Mouse (Mus musculus) kidney, postnatal 0 days (tissue): ENCODE results near the gene Psma3. TPM values are rescaled to one million over a fixed set of nuclear protein-coding genes. Genes with fewer than 3 reads are reported as not detected.

Experiments
- ATAC-seq: fragments of 200-750 bp; cut with Nextera tagmentation; replicated peaks from 2 replicates; pipeline ENCODE4 v1.8.0; 2017; ENCODE audit warnings: low read depth, moderate number of reproducible peaks, moderate TSS enrichment, moderate library complexity; ENCODE audit not compliant: low FRiP score
- DNase-seq: peaks from one replicate; pipeline ENCODE4 v3.0.0-alpha.2; 2016; ENCODE audit warnings: low spot score
- H3K27ac ChIP-seq: fragments of 300-500 bp; sonication (generic); 2 replicates; pipeline ENCODE4 v1.5.1; 2014; ENCODE audit warnings: mild to moderate bottlenecking
- H3K27me3 ChIP-seq: fragments of 300-500 bp; sonication (generic); 2 replicates; pipeline ENCODE4 v1.6.1; 2014; ENCODE audit warnings: low read length, mixed read lengths; ENCODE audit not compliant: insufficient read depth
- H3K36me3 ChIP-seq: fragments of 300-500 bp; sonication (generic); 2 replicates; pipeline ENCODE4 v1.6.1; 2014; ENCODE audit warnings: low read length, mixed read lengths; ENCODE audit not compliant: insufficient read depth
- H3K4me1 ChIP-seq: fragments of 300-500 bp; sonication (generic); replicated peaks from 2 replicates; pipeline ENCODE4 v1.6.1; 2014; ENCODE audit warnings: antibody characterized with exemption, low read length, mixed read lengths; ENCODE audit not compliant: insufficient read depth
- H3K4me2 ChIP-seq: fragments of 300-500 bp; sonication (generic); 2 replicates; pipeline ENCODE4 v1.6.1; 2014; ENCODE audit warnings: mild to moderate bottlenecking, low read length, moderate library complexity, mixed read lengths
- H3K4me3 ChIP-seq: fragments of 300-500 bp; sonication (generic); replicated peaks from 2 replicates; pipeline ENCODE4 v1.5.1; 2014; ENCODE audit warnings: low read depth, low read length
- H3K9ac ChIP-seq: fragments of 300-500 bp; sonication (generic); 2 replicates; pipeline ENCODE4 v1.6.1; 2014; ENCODE audit warnings: low read depth, low read length
- H3K9me3 ChIP-seq: fragments of 300-500 bp; sonication (generic); replicated peaks from 2 replicates; pipeline ENCODE4 v1.6.1; 2016; ENCODE audit warnings: low read length, inconsistent platforms, mixed read lengths
- CTCF ChIP-seq: IDR thresholded peaks from 2 replicates; pipeline ENCODE4 v1.5.1; 2016; ENCODE audit warnings: antibody characterized with exemption, low read depth, mild to moderate bottlenecking, moderate library complexity
- WGBS: fragments of 180-500 bp; shearing (Covaris S2); extraction: QIAGEN DNeasy Blood & Tissue Kit; methylation state at CpG from one replicate; pipeline ENCODE4 v1.1.7; 2014; 5-methylcytosine and 5-hydroxymethylcytosine counted together
- polyA plus RNA-seq: library from polyadenylated mRNA; unstranded; fragments of >200 nt; fragmentation: Nextera tagmentation; extraction: Ambion mirVana; gene quantifications from 2 replicates; pipeline ENCODE4 v1.2.1, GENCODE M21; 2015

The Psma3 gene
- polyA plus RNA-seq, 1 experiment from 2014 or later, result 634 TPM

GRCm38 (mm10) chr12:70973831-70974230, 590 bp upstream of the Psma3 start:
- peak overlapping the region; percentile 97; the same call in 1 of the 2 replicates for H3K4me3 ChIP-seq
- H3K27me3 ChIP-seq, result no peaks in the 10 kb centered on the region
- H3K27ac ChIP-seq, result peak overlapping the region; percentile 100; the same call in 1 of the 2 replicates
- peaks cover 8% of the 10 kb centered on the region for H3K4me1 ChIP-seq
- no peak for TF ChIP-seq CTCF
- H3K9ac ChIP-seq, result no peak overlapping the region
- no peak for ATAC-seq
- peak overlapping the region; percentile 47 for H3K4me2 ChIP-seq
- H3K9me3 ChIP-seq, result no peaks in the 10 kb centered on the region
- WGBS, result 74% methylated on average over 4 of the region's 4 CpGs
- DNase-seq, result no peak
- 0 out of 2 replicates have a peak, but pooled peaks cover 2% of the 10 kb centered on the region for H3K36me3 ChIP-seq

GRCm38 (mm10) chr12:70975406-70975805, 985 bp downstream of the Psma3 start:
- Histone ChIP-seq H3K9ac (peak overlapping the region; percentile 98), H3K36me3 (peaks cover 13% of the 10 kb centered on the region; the same call in 1 of the 2 replicates), H3K4me2 (peak overlapping the region; percentile 57), H3K9me3 (no peaks in the 10 kb centered on the region), H3K27me3 (no peaks in the 10 kb centered on the region), H3K27ac (peak overlapping the region; percentile 100), H3K4me3 (peak overlapping the region; percentile 97), H3K4me1 (peaks cover 8% of the 10 kb centered on the region)
- ATAC-seq, result no peak
- TF ChIP-seq CTCF, result no peak
- no peak for DNase-seq
- WGBS, result 22% methylated on average over 10 of the region's 10 CpGs

- TF ChIP-seq CTCF, result no peak
- H3K4me1 ChIP-seq, result peaks cover 8% of the 10 kb centered on the region
- H3K9me3 ChIP-seq, result no peaks in the 10 kb centered on the region
- H3K9ac ChIP-seq, result peak overlapping the region; percentile 98; the same call in 1 of the 2 replicates
- peak overlapping the region; percentile 57 for H3K4me2 ChIP-seq
- peaks cover 17% of the 10 kb centered on the region; the same call in 1 of the 2 replicates for H3K36me3 ChIP-seq
- ATAC-seq, result no peak
- no peaks in the 10 kb centered on the region for H3K27me3 ChIP-seq
- peak overlapping the region; percentile 97 for H3K4me3 ChIP-seq
- no peak for DNase-seq
- no peak overlapping the region for H3K27ac ChIP-seq
- 56% methylated on average over 3 of the region's 3 CpGs for WGBS
Measured at GRCm38 (mm10) chr12:70975891-70976290, 1.5 kb downstream of the Psma3 start.

- WGBS, result 85% methylated on average over 7 of the region's 7 CpGs
- no peaks in the 10 kb centered on the region for H3K27me3 ChIP-seq
- H3K4me2 ChIP-seq, result no peak overlapping the region
- no peak overlapping the region for H3K4me3 ChIP-seq
- no peak for ATAC-seq
- no peak overlapping the region for H3K9ac ChIP-seq
- no peaks in the 10 kb centered on the region for H3K9me3 ChIP-seq
- peaks cover 8% of the 10 kb centered on the region for H3K4me1 ChIP-seq
- DNase-seq, result no peak
- peaks cover 26% of the 10 kb centered on the region; the same call in 1 of the 2 replicates for H3K36me3 ChIP-seq
- no peak overlapping the region for H3K27ac ChIP-seq
- TF ChIP-seq CTCF, result no peak
Measured at GRCm38 (mm10) chr12:70978345-70978744, 3.9 kb downstream of the Psma3 start.

- Histone ChIP-seq H3K4me1 (no peaks in the 10 kb centered on the region), H3K36me3 (peaks cover 51% of the 10 kb centered on the region), H3K9me3 (no peaks in the 10 kb centered on the region), H3K27me3 (no peaks in the 10 kb centered on the region), H3K4me2 (no peak overlapping the region), H3K9ac (no peak overlapping the region), H3K27ac (no peak overlapping the region), H3K4me3 (no peak overlapping the region)
- no peak for DNase-seq
- TF ChIP-seq CTCF, result no peak
- WGBS, result 93% methylated on average over 7 of the region's 7 CpGs
- ATAC-seq, result no peak
Measured at GRCm38 (mm10) chr12:70984855-70985550, 10.6 kb downstream of the Psma3 start.

GRCm38 (mm10) chr12:70997225-70997624, 22.8 kb downstream of the Psma3 start:
- H3K4me3 ChIP-seq, result no peak overlapping the region
- H3K27ac ChIP-seq, result no peak overlapping the region
- no peaks in the 10 kb centered on the region for H3K27me3 ChIP-seq
- no peak overlapping the region for H3K4me2 ChIP-seq
- H3K36me3 ChIP-seq, result 0 out of 2 replicates have a peak, but pooled peaks cover 18% of the 10 kb centered on the region
- DNase-seq, result no peak
- 90% methylated on average over 5 of the region's 5 CpGs for WGBS
- no peak overlapping the region for H3K9ac ChIP-seq
- peak; percentile 24; the same call in 1 of the 2 replicates for TF ChIP-seq CTCF
- no peak for ATAC-seq
- H3K9me3 ChIP-seq, result no peaks in the 10 kb centered on the region
- no peaks in the 10 kb centered on the region for H3K4me1 ChIP-seq
